Mouse (Mus musculus): ENCODE results near the gene Slc10a6. TPM values are rescaled to one million over a fixed set of nuclear protein-coding genes. Genes with fewer than 3 reads are reported as not detected.

Slc10a6 gene
- polyA plus RNA-seq, 1 experiment from 2014 or later, result 0.40 TPM

GRCm38 (mm10) chr5:103628499-103628898 is 704 bp downstream of the Slc10a6 start:
- DNase-seq (ENCODE audit: low spot score), result no peak
- H3K27me3 ChIP-seq (ENCODE audit: control insufficient read depth, insufficient read depth, low read length), result no peaks in the 10 kb centered on the region
- no peak overlapping the region for H3K4me2 ChIP-seq (replicated peaks; ENCODE audit: low read depth, low read length)
- no peak overlapping the region for H3K4me3 ChIP-seq (ENCODE audit: low read depth, low read length)
- H3K9ac ChIP-seq (ENCODE audit: low read depth, low read length), result no peak overlapping the region
- WGBS, result 89% methylated on average over 6 of the region's 6 CpGs
- no peak for ATAC-seq (ENCODE audit: low FRiP score)
- no peaks in the 10 kb centered on the region for H3K36me3 ChIP-seq (ENCODE audit: control insufficient read depth, insufficient read depth, low read length)
- H3K4me1 ChIP-seq (replicated peaks; ENCODE audit: control insufficient read depth, insufficient read depth, low read length), result no peaks in the 10 kb centered on the region
- no peaks in the 10 kb centered on the region for H3K9me3 ChIP-seq (ENCODE audit: control insufficient read depth, low read length)
- H3K27ac ChIP-seq (ENCODE audit: low read depth, low read length), result no peak overlapping the region

GRCm38 (mm10) chr5:103624831-103625230 is 4.4 kb downstream of the Slc10a6 start:
- no peak overlapping the region for H3K4me2 ChIP-seq (replicated peaks; ENCODE audit: low read depth, low read length)
- whole genome bisulfite sequencing, result 93% methylated on average over 5 of the region's 5 CpGs
- no peaks in the 10 kb centered on the region for H3K9me3 ChIP-seq (ENCODE audit: control insufficient read depth, low read length)
- no peak overlapping the region for H3K4me3 ChIP-seq (ENCODE audit: low read depth, low read length)
- no peak overlapping the region for H3K9ac ChIP-seq (ENCODE audit: low read depth, low read length)
- no peaks in the 10 kb centered on the region for H3K27me3 ChIP-seq (ENCODE audit: control insufficient read depth, insufficient read depth, low read length)
- H3K36me3 ChIP-seq (ENCODE audit: control insufficient read depth, insufficient read depth, low read length), result no peaks in the 10 kb centered on the region
- H3K27ac ChIP-seq (ENCODE audit: low read depth, low read length), result no peak overlapping the region
- no peak for DNase-seq (ENCODE audit: low spot score)
- H3K4me1 ChIP-seq (replicated peaks; ENCODE audit: control insufficient read depth, insufficient read depth, low read length), result no peaks in the 10 kb centered on the region
- no peak for ATAC-seq (ENCODE audit: low FRiP score)

- Histone ChIP-seq H3K4me2 (replicated peaks; ENCODE audit: low read depth, low read length) (no peak overlapping the region), H3K27me3 (ENCODE audit: control insufficient read depth, insufficient read depth, low read length) (no peaks in the 10 kb centered on the region)
- WGBS, result 86% methylated on average over 5 of the region's 5 CpGs
Observed at GRCm38 (mm10) chr5:103622321-103622720, 6.9 kb downstream of the Slc10a6 start.

GRCm38 (mm10) chr5:103620301-103620973 is 8.8 kb downstream of the Slc10a6 start:
- ATAC-seq (ENCODE audit: low FRiP score), result no peak
- Histone ChIP-seq H3K4me2 (replicated peaks; ENCODE audit: low read depth, low read length) (no peak overlapping the region), H3K36me3 (ENCODE audit: control insufficient read depth, insufficient read depth, low read length) (no peaks in the 10 kb centered on the region), H3K4me3 (ENCODE audit: low read depth, low read length) (no peak overlapping the region), H3K9me3 (ENCODE audit: control insufficient read depth, low read length) (no peaks in the 10 kb centered on the region), H3K27ac (ENCODE audit: low read depth, low read length) (no peak overlapping the region), H3K4me1 (replicated peaks; ENCODE audit: control insufficient read depth, insufficient read depth, low read length) (no peaks in the 10 kb centered on the region), H3K9ac (ENCODE audit: low read depth, low read length) (no peak overlapping the region), H3K27me3 (ENCODE audit: control insufficient read depth, insufficient read depth, low read length) (no peaks in the 10 kb centered on the region)
- WGBS, result 88% methylated on average over 12 of the region's 12 CpGs
- no peak for DNase-seq (ENCODE audit: low spot score)

More at GRCm38 (mm10) chr5:103622321-103622720, 6.9 kb downstream of the Slc10a6 start:
- Histone ChIP-seq H3K27ac (ENCODE audit: low read depth, low read length) (no peak overlapping the region), H3K4me3 (ENCODE audit: low read depth, low read length) (no peak overlapping the region), H3K9ac (ENCODE audit: low read depth, low read length) (no peak overlapping the region), H3K9me3 (ENCODE audit: control insufficient read depth, low read length) (no peaks in the 10 kb centered on the region), H3K4me1 (replicated peaks; ENCODE audit: control insufficient read depth, insufficient read depth, low read length) (no peaks in the 10 kb centered on the region), H3K36me3 (ENCODE audit: control insufficient read depth, insufficient read depth, low read length) (no peaks in the 10 kb centered on the region)
- no peak for ATAC-seq (ENCODE audit: low FRiP score)
- DNase-seq (ENCODE audit: low spot score), result no peak

GRCm38 (mm10) chr5:103617191-103617590 is 12.0 kb downstream of the Slc10a6 start:
- Histone ChIP-seq H3K9ac (ENCODE audit: low read depth, low read length) (no peak overlapping the region), H3K27ac (ENCODE audit: low read depth, low read length) (no peak overlapping the region), H3K27me3 (ENCODE audit: control insufficient read depth, insufficient read depth, low read length) (no peaks in the 10 kb centered on the region), H3K4me2 (replicated peaks; ENCODE audit: low read depth, low read length) (no peak overlapping the region), H3K36me3 (ENCODE audit: control insufficient read depth, insufficient read depth, low read length) (no peaks in the 10 kb centered on the region), H3K4me1 (replicated peaks; ENCODE audit: control insufficient read depth, insufficient read depth, low read length) (no peaks in the 10 kb centered on the region), H3K4me3 (ENCODE audit: low read depth, low read length) (no peak overlapping the region), H3K9me3 (ENCODE audit: control insufficient read depth, low read length) (no peaks in the 10 kb centered on the region)
- 62% methylated on average over 9 of the region's 9 CpGs for WGBS
- ATAC-seq (ENCODE audit: low FRiP score) (no peak), DNase-seq (ENCODE audit: low spot score) (no peak)

GRCm38 (mm10) chr5:103614356-103614755 is 14.8 kb downstream of the Slc10a6 start:
- no peak overlapping the region for H3K9ac ChIP-seq (ENCODE audit: low read depth, low read length)
- no peaks in the 10 kb centered on the region for H3K9me3 ChIP-seq (ENCODE audit: control insufficient read depth, low read length)
- H3K4me2 ChIP-seq (replicated peaks; ENCODE audit: low read depth, low read length), result no peak overlapping the region
- H3K27ac ChIP-seq (ENCODE audit: low read depth, low read length), result no peak overlapping the region
- no peak for DNase-seq (ENCODE audit: low spot score)
- no peak for ATAC-seq (ENCODE audit: low FRiP score)
- H3K27me3 ChIP-seq (ENCODE audit: control insufficient read depth, insufficient read depth, low read length), result no peaks in the 10 kb centered on the region
- no peak overlapping the region for H3K4me3 ChIP-seq (ENCODE audit: low read depth, low read length)
- 90% methylated on average over 7 of the region's 7 CpGs for WGBS
- H3K4me1 ChIP-seq (replicated peaks; ENCODE audit: control insufficient read depth, insufficient read depth, low read length), result no peaks in the 10 kb centered on the region
- no peaks in the 10 kb centered on the region for H3K36me3 ChIP-seq (ENCODE audit: control insufficient read depth, insufficient read depth, low read length)

GRCm38 (mm10) chr5:103612316-103612715 is 16.9 kb downstream of the Slc10a6 start:
- no peak overlapping the region for H3K4me2 ChIP-seq (replicated peaks; ENCODE audit: low read depth, low read length)
- WGBS, result 88% methylated on average over 7 of the region's 7 CpGs
- no peak for DNase-seq (ENCODE audit: low spot score)
- no peaks in the 10 kb centered on the region for H3K9me3 ChIP-seq (ENCODE audit: control insufficient read depth, low read length)
- no peak overlapping the region for H3K4me3 ChIP-seq (ENCODE audit: low read depth, low read length)
- no peaks in the 10 kb centered on the region for H3K36me3 ChIP-seq (ENCODE audit: control insufficient read depth, insufficient read depth, low read length)
- no peaks in the 10 kb centered on the region for H3K27me3 ChIP-seq (ENCODE audit: control insufficient read depth, insufficient read depth, low read length)
- H3K9ac ChIP-seq (ENCODE audit: low read depth, low read length), result no peak overlapping the region
- no peak for ATAC-seq (ENCODE audit: low FRiP score)
- no peaks in the 10 kb centered on the region for H3K4me1 ChIP-seq (replicated peaks; ENCODE audit: control insufficient read depth, insufficient read depth, low read length)
- H3K27ac ChIP-seq (ENCODE audit: low read depth, low read length), result no peak overlapping the region

- 94% methylated on average over 10 of the region's 10 CpGs for WGBS
- H3K27ac ChIP-seq (ENCODE audit: low read depth, low read length), result no peak overlapping the region
- no peak overlapping the region for H3K9ac ChIP-seq (ENCODE audit: low read depth, low read length)
- no peaks in the 10 kb centered on the region for H3K4me1 ChIP-seq (replicated peaks; ENCODE audit: control insufficient read depth, insufficient read depth, low read length)
- no peak for DNase-seq (ENCODE audit: low spot score)
- no peak overlapping the region for H3K4me3 ChIP-seq (ENCODE audit: low read depth, low read length)
- no peaks in the 10 kb centered on the region for H3K9me3 ChIP-seq (ENCODE audit: control insufficient read depth, low read length)
- no peaks in the 10 kb centered on the region for H3K36me3 ChIP-seq (ENCODE audit: control insufficient read depth, insufficient read depth, low read length)
- no peak overlapping the region for H3K4me2 ChIP-seq (replicated peaks; ENCODE audit: low read depth, low read length)
- no peaks in the 10 kb centered on the region for H3K27me3 ChIP-seq (ENCODE audit: control insufficient read depth, insufficient read depth, low read length)
- ATAC-seq (ENCODE audit: low FRiP score), result no peak
Observed at GRCm38 (mm10) chr5:103610856-103611472, 18.2 kb downstream of the Slc10a6 start.

- Histone ChIP-seq H3K36me3 (ENCODE audit: control insufficient read depth, insufficient read depth, low read length) (no peaks in the 10 kb centered on the region), H3K9me3 (ENCODE audit: control insufficient read depth, low read length) (no peaks in the 10 kb centered on the region), H3K27me3 (ENCODE audit: control insufficient read depth, insufficient read depth, low read length) (no peaks in the 10 kb centered on the region), H3K4me1 (replicated peaks; ENCODE audit: control insufficient read depth, insufficient read depth, low read length) (no peaks in the 10 kb centered on the region), H3K27ac (ENCODE audit: low read depth, low read length) (no peak overlapping the region), H3K4me2 (replicated peaks; ENCODE audit: low read depth, low read length) (no peak overlapping the region), H3K4me3 (ENCODE audit: low read depth, low read length) (no peak overlapping the region), H3K9ac (ENCODE audit: low read depth, low read length) (no peak overlapping the region)
- WGBS, result 77% methylated on average over 5 of the region's 5 CpGs
- no peak for ATAC-seq (ENCODE audit: low FRiP score)
- no peak for DNase-seq (ENCODE audit: low spot score)
Observed at GRCm38 (mm10) chr5:103610148-103610547, 19.1 kb downstream of the Slc10a6 start.
